Mouse (Mus musculus) megakaryocyte, embryonic 14.5 days (primary cell): ENCODE results near the gene Cand1.

Source experiments
- FLI1 ChIP-seq: IDR thresholded peaks from 2 replicates; pipeline ENCODE4 v1.6.1; 2012; ENCODE audit warnings: low read length, inconsistent platforms, mixed read lengths
- GATA1 ChIP-seq: IDR thresholded peaks from 3 replicates; pipeline ENCODE4 v1.6.1; 2012; ENCODE audit warnings: mixed read lengths, low read length, inconsistent platforms, borderline replicate concordance

- TF ChIP-seq GATA1 (no peak), FLI1 (no peak)
Observed at GRCm38 (mm10) chr10:119244146-119244545, 4.3 kb upstream of the Cand1 start.
